Mouse (Mus musculus) thymus, adult 2 months (tissue): Measurements from ENCODE around the gene Alg12. TPM values are rescaled to one million over a fixed set of nuclear protein-coding genes. Genes with fewer than 3 reads are reported as not detected.

Source experiments
- DNase-seq: peaks from one replicate; pipeline ENCODE4 v3.0.0; 2021
- H3K27ac ChIP-seq: fragments of 200-500 bp; 2 replicates; pipeline ENCODE4 v1.5.1; 2012; ENCODE audit warnings: low read length, control low read depth; ENCODE audit not compliant: control insufficient read depth, insufficient read depth
- H3K27me3 ChIP-seq: fragments of 200-500 bp; 2 replicates; pipeline ENCODE4 v1.6.1; 2012; ENCODE audit warnings: mild to moderate bottlenecking, low read length, moderate library complexity, mixed read lengths; ENCODE audit not compliant: control insufficient read depth, insufficient read depth
- H3K36me3 ChIP-seq: fragments of 200-500 bp; 2 replicates; pipeline ENCODE4 v1.6.1; 2012; ENCODE audit warnings: mild to moderate bottlenecking, low read length, moderate library complexity; ENCODE audit not compliant: control insufficient read depth, insufficient read depth
- H3K4me1 ChIP-seq: fragments of 200-500 bp; replicated peaks from 2 replicates; pipeline ENCODE4 v1.6.1; 2012; ENCODE audit warnings: low read length; ENCODE audit not compliant: control insufficient read depth, insufficient read depth
- H3K4me3 ChIP-seq: fragments of 200-500 bp; 2 replicates; pipeline ENCODE4 v1.5.1; 2012; ENCODE audit warnings: mild to moderate bottlenecking, low read length, control low read depth, moderate library complexity; ENCODE audit not compliant: control insufficient read depth, insufficient read depth
- CTCF ChIP-seq: fragments of 200-500 bp; IDR thresholded peaks from 2 replicates; pipeline ENCODE4 v1.5.1; 2012; ENCODE audit warnings: mild to moderate bottlenecking, control low read depth, low read length, moderate library complexity, borderline replicate concordance; ENCODE audit not compliant: control insufficient read depth, poor library complexity, insufficient read depth; ENCODE audit errors: extremely low read depth
- POLR2A ChIP-seq: fragments of 200-500 bp; IDR thresholded peaks from 2 replicates; pipeline ENCODE4 v1.6.1; 2012; ENCODE audit warnings: mild to moderate bottlenecking, low read length, control low read depth, moderate library complexity; ENCODE audit not compliant: control insufficient read depth, poor library complexity, insufficient read depth; ENCODE audit errors: extremely low read depth
- WGBS: fragments of 180-500 bp; shearing (Covaris S2); methylation state at CpG from one replicate; pipeline ENCODE4 v1.1.7; 2018; 5-methylcytosine and 5-hydroxymethylcytosine counted together
- polyA plus RNA-seq: library from polyadenylated mRNA; depleted of rRNA; stranded (reverse); fragments of >200 nt; gene quantifications from 2 replicates; pipeline ENCODE4 v1.2.3, GENCODE M21; 2012

Gene Alg12
- polyA plus RNA-seq, 1 experiment, result 25.1 TPM

GRCm38 (mm10) chr15:88854969-88855830 is 36.1 kb upstream of the Alg12 start:
- no peaks in the 10 kb centered on the region for H3K27me3 ChIP-seq
- WGBS, result 67% methylated on average over 15 of the region's 15 CpGs
- no peaks in the 10 kb centered on the region for H3K36me3 ChIP-seq
- no peaks in the 10 kb centered on the region for H3K4me1 ChIP-seq
- no peak overlapping the region for H3K27ac ChIP-seq
- TF ChIP-seq CTCF, result no peak
- no peak overlapping the region for H3K4me3 ChIP-seq
- DNase-seq, result no peak

DNA sequence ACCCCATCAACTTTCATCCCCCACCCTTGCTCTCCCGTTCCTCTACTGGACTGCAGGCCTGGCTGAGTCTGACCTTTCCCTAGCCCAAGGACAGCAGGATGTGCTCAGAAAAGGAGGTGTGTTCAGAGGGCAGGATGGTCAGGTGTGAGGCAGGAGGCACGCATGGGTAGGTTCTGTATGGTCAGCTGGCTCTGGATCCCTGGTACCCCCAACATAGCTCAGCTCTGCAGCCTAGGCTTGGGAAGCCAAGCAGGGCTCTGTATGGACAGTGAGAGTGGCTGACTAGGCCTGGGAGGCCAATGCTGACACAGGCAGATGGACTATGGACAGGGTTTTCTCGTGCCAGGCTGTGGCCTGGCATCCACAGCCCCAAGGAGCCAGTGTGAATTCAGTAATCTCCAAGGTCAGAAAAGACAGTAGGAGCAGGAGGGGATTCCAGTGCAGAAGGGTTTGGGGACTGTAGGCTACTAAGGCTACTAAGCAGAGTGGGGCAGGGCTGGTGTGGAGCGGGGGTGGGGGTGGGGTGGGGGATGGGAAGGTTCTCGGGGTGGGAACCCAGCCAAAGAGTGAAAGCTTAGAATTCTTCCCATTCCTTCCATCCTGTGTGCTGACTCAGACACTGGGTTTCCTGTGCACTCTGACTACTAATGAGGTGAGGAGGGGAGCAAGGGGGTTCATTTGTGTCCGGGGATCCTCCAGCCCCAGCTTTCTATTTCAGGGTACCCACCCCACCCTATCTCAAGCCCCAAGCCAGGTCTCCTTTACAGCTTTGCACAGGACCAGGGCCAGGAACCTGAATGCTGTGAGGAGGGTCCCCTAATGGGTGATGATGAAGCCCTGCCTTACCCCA is 35.2 kb upstream of the Alg12 start:
- Histone ChIP-seq H3K4me3 (no peak overlapping the region), H3K36me3 (no peaks in the 10 kb centered on the region), H3K4me1 (no peaks in the 10 kb centered on the region), H3K27me3 (no peaks in the 10 kb centered on the region), H3K27ac (no peak overlapping the region)
- no peak for TF ChIP-seq CTCF
- no peak for TF ChIP-seq POLR2A
- DNase-seq, result no peak
- WGBS, result 56% methylated on average over 6 of the region's 6 CpGs

DNA sequence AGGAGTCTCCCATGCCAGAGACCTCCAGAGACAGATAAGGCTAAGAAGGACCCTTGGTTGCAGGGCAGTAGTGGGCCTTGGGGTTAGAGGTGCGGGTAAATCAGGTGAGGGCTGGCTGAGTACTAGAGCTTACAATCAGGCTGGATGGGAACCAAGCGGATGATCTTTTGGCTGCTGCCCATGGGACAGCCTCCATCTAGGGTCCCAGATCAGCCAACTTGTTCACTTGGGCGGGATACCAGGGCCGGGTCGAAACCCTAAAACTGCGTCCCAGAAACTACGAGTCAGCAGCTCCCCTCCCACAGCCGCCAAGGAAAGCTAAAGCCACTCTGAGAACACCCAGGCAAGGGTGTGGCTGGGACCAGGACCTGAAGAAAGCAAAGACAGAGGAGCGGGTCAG is 34.0 kb upstream of the Alg12 start:
- H3K27ac ChIP-seq, result no peak overlapping the region
- WGBS, result 94% methylated on average over 9 of the region's 9 CpGs
- H3K36me3 ChIP-seq, result no peaks in the 10 kb centered on the region
- TF ChIP-seq POLR2A (no peak), CTCF (no peak)
- H3K27me3 ChIP-seq, result no peaks in the 10 kb centered on the region
- no peaks in the 10 kb centered on the region for H3K4me1 ChIP-seq
- H3K4me3 ChIP-seq, result no peak overlapping the region
- no peak for DNase-seq

GRCm38 (mm10) chr15:88851507-88852149 is 32.5 kb upstream of the Alg12 start:
- DNase-seq, result no peak
- H3K4me3 ChIP-seq, result no peak overlapping the region
- H3K27ac ChIP-seq, result no peak overlapping the region
- TF ChIP-seq CTCF, result no peak
- no peak for TF ChIP-seq POLR2A
- WGBS, result 67% methylated on average over 10 of the region's 10 CpGs
- H3K4me1 ChIP-seq, result no peaks in the 10 kb centered on the region
- H3K27me3 ChIP-seq, result no peaks in the 10 kb centered on the region
- H3K36me3 ChIP-seq, result no peaks in the 10 kb centered on the region

DNA sequence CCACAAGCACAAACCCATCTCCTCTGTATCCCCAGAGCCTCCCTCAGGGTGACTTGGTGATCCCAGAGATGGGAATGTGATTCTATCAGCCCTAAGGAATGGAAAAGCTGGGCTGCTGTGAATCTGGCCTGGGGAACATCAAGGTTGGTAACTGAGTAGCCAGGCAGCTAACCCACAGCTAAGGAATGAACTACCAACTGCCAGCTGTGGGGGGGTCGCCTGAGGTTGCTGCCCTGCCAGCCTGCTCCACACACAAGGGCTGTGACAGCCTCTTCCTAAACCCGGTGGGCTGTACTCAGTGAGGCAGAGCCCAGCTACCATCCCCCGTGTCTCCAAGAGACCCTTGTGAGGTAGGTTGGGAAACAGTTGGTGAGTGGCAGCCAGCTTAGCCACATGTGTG is 32.0 kb upstream of the Alg12 start:
- H3K4me3 ChIP-seq, result no peak overlapping the region
- TF ChIP-seq POLR2A, result no peak
- no peak for TF ChIP-seq CTCF
- no peaks in the 10 kb centered on the region for H3K27me3 ChIP-seq
- H3K36me3 ChIP-seq, result no peaks in the 10 kb centered on the region
- DNase-seq, result no peak
- H3K4me1 ChIP-seq, result no peaks in the 10 kb centered on the region
- WGBS, result 78% methylated on average over 3 of the region's 3 CpGs
- H3K27ac ChIP-seq, result no peak overlapping the region

GRCm38 (mm10) chr15:88850146-88850826 is 31.2 kb upstream of the Alg12 start:
- no peak for DNase-seq
- WGBS, result 90% methylated on average over 10 of the region's 10 CpGs
- H3K4me1 ChIP-seq, result no peaks in the 10 kb centered on the region
- no peak for TF ChIP-seq POLR2A
- no peak for TF ChIP-seq CTCF
- H3K27ac ChIP-seq, result no peak overlapping the region
- no peaks in the 10 kb centered on the region for H3K36me3 ChIP-seq
- H3K4me3 ChIP-seq, result no peak overlapping the region
- H3K27me3 ChIP-seq, result no peaks in the 10 kb centered on the region
